30 mouse cellular contexts compared by ENCODE assay signal in the genomic region with DNA sequence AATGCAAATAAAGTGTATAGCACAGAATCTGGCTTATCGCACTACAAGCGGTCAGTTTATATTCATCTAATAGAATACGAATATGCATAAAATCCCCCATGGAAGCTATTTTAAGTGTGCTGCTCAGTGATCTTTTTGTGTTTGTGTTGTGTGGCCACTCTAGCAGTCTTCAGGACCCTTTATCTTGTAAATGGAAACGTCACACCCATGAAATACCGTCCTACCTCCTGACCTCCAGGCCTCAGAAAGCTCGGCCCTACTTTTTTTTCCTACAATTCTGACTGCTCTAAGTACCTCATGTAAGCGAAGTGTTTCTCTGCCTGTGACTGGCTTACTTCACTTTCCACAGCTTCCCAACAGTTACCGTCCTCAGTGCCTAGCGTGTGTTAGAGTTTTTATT.
"Had no signal": no experiment of that assay in that cellular context is flagged by ENCODE, and none has a peak within 500 bp of the region (broad histone marks: within the 10 kb centered on the region; RNA-seq: fewer than 3 reads in every experiment).

No protein-coding gene starts in this region.

- H3K9ac ChIP-seq: heart, embryonic 13.5 days; heart, embryonic 15.5 days; hindbrain, embryonic 12.5 days; hindbrain, embryonic 14.5 days; intestine, embryonic 15.5 days; limb, embryonic 12.5 days; liver, embryonic 13.5 days; liver, embryonic 15.5 days; liver, postnatal 0 days had no signal

- ATAC-seq: hindbrain, embryonic 16.5 days; inflammation-experienced regulatory T-cells, adult 6 months; intestine, embryonic 15.5 days; intestine, postnatal 0 days; liver, postnatal 0 days had no signal

- H3K27ac ChIP-seq: gastrocnemius, adult 2 months; heart, adult 2 months; heart, embryonic 13.5 days; heart, embryonic 15.5 days; hindbrain, embryonic 10.5 days; hindbrain, embryonic 12.5 days; hindbrain, embryonic 14.5 days; intestine, embryonic 15.5 days; layer of hippocampus, adult 2 months; left cerebral cortex, adult 2 months; limb, embryonic 10.5 days; limb, embryonic 12.5 days; liver, embryonic 13.5 days; liver, embryonic 15.5 days had no signal

- H3K4me1 ChIP-seq: heart, embryonic 13.5 days; heart, embryonic 15.5 days; hindbrain, embryonic 10.5 days; hindbrain, embryonic 12.5 days; intestine, embryonic 15.5 days; limb, embryonic 10.5 days; limb, embryonic 12.5 days; liver, embryonic 13.5 days; liver, embryonic 15.5 days had no signal

- DNase-seq: gastrocnemius, adult 2 months; gastrocnemius, postnatal 10 days; gastrocnemius, postnatal 25 days; heart, adult 2 months; heart, postnatal 14 days; heart, postnatal 36 days; kidney, adult 18-20 months; kidney, adult 8-10 months; kidney, postnatal 10 days; kidney, postnatal 25 days; kidney, postnatal 4 days; liver; liver, embryonic 13.5 days; liver, postnatal 0 days had no signal

- H3K4me3 ChIP-seq: gastrocnemius, adult 2 months; heart, adult 2 months; heart, embryonic 13.5 days; heart, embryonic 15.5 days; hindbrain, embryonic 10.5 days; hindbrain, embryonic 12.5 days; intestine, embryonic 15.5 days; layer of hippocampus, adult 2 months; left cerebral cortex, adult 2 months; limb, embryonic 10.5 days; limb, embryonic 12.5 days; liver, embryonic 13.5 days; liver, embryonic 15.5 days had no signal

- H3K4me2 ChIP-seq: heart, embryonic 11.5 days; heart, embryonic 13.5 days; heart, embryonic 15.5 days; hindbrain, embryonic 12.5 days; hindbrain, embryonic 14.5 days; intestine, embryonic 15.5 days; limb, embryonic 12.5 days; liver, embryonic 11.5 days; liver, embryonic 13.5 days; liver, embryonic 15.5 days had no signal

- H3K36me3 ChIP-seq: heart, embryonic 13.5 days; heart, embryonic 15.5 days; hindbrain, embryonic 10.5 days; hindbrain, embryonic 12.5 days; intestine, embryonic 15.5 days; limb, embryonic 10.5 days; limb, embryonic 12.5 days; liver, embryonic 13.5 days; liver, embryonic 15.5 days had no signal

- H3K27me3 ChIP-seq: hindbrain, embryonic 12.5 days; intestine, embryonic 15.5 days; liver, embryonic 13.5 days; liver, embryonic 15.5 days had no signal

- H3K9me3 ChIP-seq: heart, embryonic 13.5 days; heart, embryonic 15.5 days; hindbrain, embryonic 10.5 days; hindbrain, embryonic 12.5 days; intestine, embryonic 15.5 days; limb, embryonic 10.5 days; liver, embryonic 13.5 days; liver, embryonic 15.5 days had no signal
